Mouse (Mus musculus) layer of hippocampus, adult 8-10 months (tissue): Measurements from ENCODE around the gene Mtmr10. TPM values are rescaled to one million over a fixed set of nuclear protein-coding genes. Genes with fewer than 3 reads are reported as not detected.
A peak's percentile ranks its signal among the peaks of the same experiment; 100 is the strongest.

Experiments used
- DNase-seq, 2 experiments: peaks; one replicate each; pipeline ENCODE4 v3.0.0; 2022; ENCODE audit warnings: low spot score in 2 of 2
- total RNA-seq, 4 experiments: library from RNA; stranded (reverse); gene quantifications; 2 replicates each; pipeline ENCODE4 v1.2.4; 2022

Mtmr10 gene
- total RNA-seq, 4 experiments from 2014 or later = 19.2 to 24.9 (median 21.6) TPM

DNA sequence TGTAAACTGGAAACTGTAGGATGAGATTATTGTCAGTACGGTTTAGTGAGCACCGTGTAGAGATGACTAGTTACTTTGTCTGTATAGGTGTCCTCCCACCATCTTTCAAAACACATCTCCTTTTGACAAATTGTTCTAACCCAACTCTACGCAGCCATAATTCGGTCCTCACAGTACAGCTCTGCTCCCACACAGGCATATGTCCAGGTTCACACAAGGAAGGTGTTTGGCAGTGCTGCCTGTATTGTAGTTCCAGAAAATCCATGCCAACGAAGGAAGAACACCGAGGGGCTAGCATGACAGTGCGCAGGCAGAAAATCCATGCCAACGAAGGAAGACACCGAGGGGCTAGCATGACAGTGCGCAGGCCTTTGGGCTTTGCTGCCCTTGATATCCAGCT is 4.3 kb downstream of the Mtmr10 start:
- no peak for DNase-seq

GRCm38 (mm10) chr7:64296286-64297010 is 9.0 kb downstream of the Mtmr10 start:
- no peak for DNase-seq

GRCm38 (mm10) chr7:64310241-64310640 is 22.8 kb downstream of the Mtmr10 start:
- no peak for DNase-seq

DNA sequence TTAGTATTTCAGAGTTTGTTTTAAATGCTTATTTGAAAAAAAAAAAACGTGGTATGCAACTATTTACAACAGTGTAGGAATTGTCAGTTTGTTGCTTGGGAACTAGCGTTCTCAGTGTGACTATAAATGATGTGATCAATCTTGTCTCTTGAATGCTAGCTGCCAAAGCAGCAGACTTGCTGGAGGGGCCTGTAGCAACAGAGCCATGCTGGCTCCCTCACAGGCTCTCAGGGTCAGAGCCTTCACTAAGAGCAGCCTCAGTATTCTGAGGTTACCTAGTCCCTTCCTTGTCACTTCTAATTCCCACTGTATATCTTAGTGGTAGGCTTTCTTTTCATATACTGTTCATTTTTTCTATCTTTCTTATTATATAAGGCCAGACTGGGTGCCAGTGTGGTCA is 23.3 kb downstream of the Mtmr10 start:
- no peak for DNase-seq

DNA sequence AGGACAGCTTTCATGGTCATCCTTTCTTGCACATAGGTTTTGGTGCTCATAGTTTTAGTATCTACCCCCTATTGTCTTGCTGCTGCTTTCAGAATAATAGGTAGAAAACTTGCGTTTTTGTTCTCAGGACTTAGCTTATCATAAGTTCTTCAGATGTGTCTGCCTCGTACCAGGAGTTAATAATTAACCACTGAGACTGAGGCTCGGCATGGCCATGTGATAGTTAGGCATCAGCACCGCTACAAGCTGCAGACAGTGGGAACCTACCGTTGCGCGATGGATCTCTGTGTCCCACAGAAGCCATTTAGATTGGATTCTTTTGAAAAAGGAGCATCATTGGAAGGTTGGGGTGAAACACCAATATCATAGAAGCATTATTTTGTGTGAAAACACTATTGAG is 25.4 kb downstream of the Mtmr10 start:
- DNase-seq = no peak

- DNase-seq = no peak
These were observed 33.7 kb downstream of the Mtmr10 start for GRCm38 (mm10) chr7:64321125-64321524.

DNA sequence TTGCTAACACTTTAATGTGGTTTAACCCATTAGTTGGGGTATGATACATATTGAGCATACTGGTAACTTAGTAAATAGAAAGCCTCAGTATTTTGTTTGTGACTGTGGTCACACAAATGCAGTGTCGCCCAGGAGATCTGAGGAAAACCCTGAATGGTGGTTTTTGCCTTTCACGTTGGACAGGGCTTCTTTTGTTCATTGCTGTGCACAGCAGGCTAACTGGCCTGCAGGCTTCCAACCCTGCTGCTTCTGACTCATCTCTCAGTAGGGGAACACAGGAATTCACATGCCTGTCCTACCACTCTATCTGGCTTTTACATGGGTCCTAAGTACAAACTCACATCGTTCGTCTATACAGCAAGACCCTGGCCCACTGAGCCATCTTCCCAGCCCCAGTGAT is 34.2 kb downstream of the Mtmr10 start:
- no peak for DNase-seq

DNA sequence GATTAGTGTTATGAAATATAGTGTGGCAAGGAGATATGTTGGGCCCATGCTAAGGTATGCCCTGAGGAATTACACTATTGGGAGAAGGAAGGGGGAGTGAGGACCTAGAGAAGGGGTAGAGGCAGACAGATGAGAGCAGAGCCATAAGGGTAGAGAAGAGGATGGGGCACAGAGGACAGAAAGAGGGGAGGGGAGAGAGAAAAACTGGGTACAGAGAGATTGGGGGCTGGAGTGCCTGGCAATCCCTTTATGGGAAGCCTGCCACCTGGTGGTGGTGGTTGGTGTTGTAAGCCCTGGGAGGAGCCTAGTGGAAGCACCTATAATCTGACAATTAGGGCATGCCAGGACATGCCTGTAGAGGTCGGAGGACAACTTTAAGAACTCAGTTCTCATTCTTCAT is 39.4 kb downstream of the Mtmr10 start:
- peak; percentile 49 to 86 for DNase-seq

DNA sequence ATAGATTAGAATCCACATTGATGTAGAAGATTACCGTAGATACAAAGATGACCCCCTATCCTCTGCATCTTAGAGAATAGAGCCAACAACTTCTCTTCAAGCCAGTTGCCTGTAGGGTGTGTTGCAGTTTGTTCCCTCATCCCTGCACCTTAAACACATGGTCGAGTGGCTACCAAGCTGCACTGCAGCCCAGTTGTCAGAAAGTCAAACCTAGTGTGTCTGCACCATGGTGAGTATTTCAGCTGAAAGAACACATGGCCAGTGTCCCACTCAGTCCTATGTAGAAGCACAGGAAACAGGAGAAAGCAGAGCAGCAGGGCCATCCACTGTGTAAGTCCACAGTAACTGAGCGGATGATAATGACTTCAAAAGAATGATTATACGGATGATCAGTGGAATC is 40.0 kb downstream of the Mtmr10 start:
- no peak for DNase-seq

GRCm38 (mm10) chr7:64331309-64331708 is 43.9 kb downstream of the Mtmr10 start:
- no peak for DNase-seq

DNA sequence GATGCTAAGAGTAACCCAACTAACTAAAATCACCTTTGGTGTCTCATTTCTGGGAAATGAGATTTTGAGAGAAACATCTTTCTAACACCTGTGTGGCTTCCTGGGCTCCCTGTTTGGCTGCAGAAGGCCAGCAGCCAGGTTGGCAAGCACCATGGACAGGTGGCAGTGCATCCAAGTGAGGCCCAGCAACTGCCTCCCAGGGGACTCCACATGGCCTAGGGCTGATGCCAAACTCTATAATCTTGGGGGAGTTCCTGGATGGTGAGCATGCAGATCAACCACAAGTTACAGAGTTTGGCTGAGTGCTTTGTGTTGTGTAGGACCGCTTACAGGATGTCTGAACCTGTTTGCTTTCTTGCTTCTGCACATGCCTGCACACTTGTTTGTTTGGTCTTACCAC is 45.2 kb downstream of the Mtmr10 start:
- DNase-seq = no peak

- no peak for DNase-seq
These were observed 60.4 kb downstream of the Mtmr10 start for GRCm38 (mm10) chr7:64347813-64348212.

- DNase-seq = peak in 1 of 2 experiments; percentile 54
These were observed 61.9 kb downstream of the Mtmr10 start for GRCm38 (mm10) chr7:64349147-64349861.

DNA sequence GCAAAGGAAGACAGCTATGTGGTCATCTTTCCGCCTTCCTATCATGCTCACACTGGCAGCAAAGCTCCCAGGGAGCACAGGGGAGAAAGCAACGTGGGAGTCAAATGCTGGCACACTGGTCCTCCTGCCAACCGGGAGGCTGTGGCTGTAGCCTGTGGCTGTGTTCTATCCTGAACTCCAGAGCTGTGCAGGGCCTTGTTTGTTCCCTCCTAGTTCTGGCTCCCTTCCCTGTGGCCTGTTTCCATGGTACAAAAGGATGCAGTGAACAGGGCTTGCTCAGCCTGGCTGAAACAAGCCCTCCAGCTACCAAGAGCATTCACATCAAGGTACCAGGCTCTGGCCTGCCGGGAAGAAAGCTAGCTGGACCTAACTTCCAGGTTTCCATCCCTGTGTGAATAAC is 63.6 kb downstream of the Mtmr10 start:
- peak; percentile 85 to 87 for DNase-seq

GRCm38 (mm10) chr7:64354206-64354605 is 66.8 kb downstream of the Mtmr10 start:
- no peak for DNase-seq

DNA sequence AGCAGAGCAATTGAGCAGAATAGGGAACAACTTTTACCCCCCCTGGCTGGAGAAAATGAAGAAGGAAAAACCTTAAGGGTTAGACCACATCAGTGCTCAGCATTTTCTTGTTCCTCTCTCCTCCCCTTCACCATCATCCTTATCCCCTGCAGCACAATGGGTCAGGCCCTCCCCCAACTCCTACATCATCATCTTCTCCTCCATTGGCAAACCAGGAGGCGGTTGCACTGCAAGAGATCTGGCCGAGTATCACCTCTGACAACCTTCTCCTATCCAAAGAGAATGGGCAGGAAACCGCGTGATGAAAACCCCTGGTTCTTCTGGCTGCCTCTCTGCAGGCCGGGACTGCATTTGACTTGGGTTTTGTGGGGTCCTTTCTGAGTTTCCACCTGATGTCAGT is 69.2 kb downstream of the Mtmr10 start:
- no peak for DNase-seq

DNA sequence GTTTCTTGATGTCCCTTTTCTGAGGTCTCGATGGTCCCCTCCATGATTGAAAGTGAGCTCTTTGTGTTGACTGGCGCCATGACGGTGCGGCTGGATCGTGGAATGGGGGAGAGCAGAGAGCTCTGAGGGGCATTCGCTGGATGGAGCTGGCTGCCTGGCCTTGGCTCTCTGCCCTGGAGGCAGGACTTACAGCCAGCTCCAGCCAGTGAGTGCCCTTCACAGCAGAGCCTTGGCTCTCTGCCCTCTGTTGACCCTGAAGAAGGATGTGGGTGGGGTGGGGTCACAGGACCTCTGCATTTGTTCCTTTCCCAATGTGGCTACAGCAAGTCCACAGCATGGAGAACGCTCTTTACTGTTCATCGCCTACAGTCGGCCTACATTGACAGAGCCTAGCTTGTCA is 70.0 kb downstream of the Mtmr10 start:
- peak; percentile 76 to 79 for DNase-seq

DNA sequence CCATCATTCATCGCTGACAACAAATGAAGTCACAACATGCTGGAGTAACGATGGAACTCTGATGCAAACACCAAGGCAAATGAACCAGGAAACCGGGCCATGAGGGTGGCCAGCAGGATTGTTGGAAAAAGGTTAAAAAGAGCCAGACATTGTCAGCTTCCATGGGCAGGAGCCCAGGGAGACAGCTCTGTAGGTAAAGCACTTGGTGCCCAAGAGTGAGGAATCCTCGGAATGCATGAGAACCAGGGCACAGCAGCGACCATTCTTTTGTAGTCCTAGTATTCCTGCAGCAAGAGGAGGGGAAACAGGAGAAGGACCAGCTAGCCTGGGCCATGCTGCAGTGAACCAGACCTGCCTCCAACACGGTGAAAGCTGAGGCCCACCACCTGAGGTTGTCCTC is 71.2 kb downstream of the Mtmr10 start:
- DNase-seq = no peak

- no peak for DNase-seq
These were observed 72.6 kb downstream of the Mtmr10 start for GRCm38 (mm10) chr7:64359943-64360585.

DNA sequence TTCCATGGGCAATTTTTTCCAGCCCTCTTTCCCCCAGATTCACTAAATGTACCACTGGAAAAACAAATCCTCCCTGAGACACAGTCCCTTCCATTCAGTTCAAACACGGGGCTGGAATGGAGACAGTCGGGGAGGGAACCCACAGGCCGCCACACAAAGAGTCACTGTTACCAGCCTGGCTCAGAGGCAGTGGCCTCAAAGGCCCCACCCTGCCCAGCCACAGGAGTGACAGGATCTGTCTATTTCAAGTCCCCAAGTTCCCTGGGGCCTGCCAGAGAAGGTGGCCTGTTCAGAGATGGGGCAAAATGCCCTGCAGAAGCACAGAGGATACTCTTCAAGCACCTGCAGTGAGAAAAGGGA is 73.1 kb downstream of the Mtmr10 start:
- DNase-seq = peak; percentile 61 to 75

DNA sequence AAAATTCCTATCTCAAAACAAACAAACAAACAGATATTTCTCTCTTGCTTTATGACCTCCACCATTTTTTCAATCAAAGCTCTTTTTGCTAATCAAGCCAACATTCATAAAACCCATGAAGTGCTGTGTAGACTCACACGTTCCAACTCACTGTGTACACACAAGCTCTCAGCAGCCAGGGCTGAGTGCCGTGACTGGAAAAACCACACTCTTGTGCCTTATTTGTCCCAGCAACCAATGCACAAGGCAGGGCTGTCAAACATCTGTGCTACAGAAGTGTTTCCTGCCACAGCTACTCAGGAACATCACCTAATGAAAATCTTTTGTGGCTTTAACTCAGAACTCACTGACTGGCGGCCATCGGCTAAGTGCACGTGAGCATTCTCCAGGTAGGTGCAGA is 78.4 kb downstream of the Mtmr10 start:
- DNase-seq = no peak

GRCm38 (mm10) chr7:64369841-64370240 is 82.4 kb downstream of the Mtmr10 start:
- DNase-seq = no peak
